Mouse (Mus musculus) lung, postnatal 25 days (tissue): ENCODE results near the gene Pdzd2.

Experiments
- DNase-seq: peaks from one replicate; pipeline ENCODE4 v3.0.0; 2022; ENCODE audit warnings: low spot score

Pdzd2 gene

GRCm38 (mm10) chr15:12732613-12733012 is 7.1 kb downstream of the Pdzd2 start:
- DNase-seq: no peak

GRCm38 (mm10) chr15:12728381-12728780 is 11.3 kb downstream of the Pdzd2 start:
- DNase-seq: no peak

- DNase-seq: no peak
Observed at GRCm38 (mm10) chr15:12725256-12725655, 14.5 kb downstream of the Pdzd2 start.

GRCm38 (mm10) chr15:12721684-12722500 is 17.8 kb downstream of the Pdzd2 start:
- DNase-seq: no peak

GRCm38 (mm10) chr15:12718819-12719218 is 20.9 kb downstream of the Pdzd2 start:
- DNase-seq: no peak

- no peak for DNase-seq
Observed at GRCm38 (mm10) chr15:12717410-12717809, 22.3 kb downstream of the Pdzd2 start.

- DNase-seq: peak; percentile 9
Observed at GRCm38 (mm10) chr15:12716881-12717280, 22.8 kb downstream of the Pdzd2 start.

GRCm38 (mm10) chr15:12714322-12714721 is 25.4 kb downstream of the Pdzd2 start:
- DNase-seq: peak; percentile 6

GRCm38 (mm10) chr15:12713216-12713615 is 26.5 kb downstream of the Pdzd2 start:
- DNase-seq: no peak

- no peak for DNase-seq
Observed at GRCm38 (mm10) chr15:12710036-12710435, 29.7 kb downstream of the Pdzd2 start.

GRCm38 (mm10) chr15:12708297-12708696 is 31.4 kb downstream of the Pdzd2 start:
- DNase-seq: no peak

GRCm38 (mm10) chr15:12706902-12707301 is 32.8 kb downstream of the Pdzd2 start:
- no peak for DNase-seq

- DNase-seq: no peak
Observed at GRCm38 (mm10) chr15:12700367-12700766, 39.4 kb downstream of the Pdzd2 start.

- no peak for DNase-seq
Observed at GRCm38 (mm10) chr15:12697741-12698140, 42.0 kb downstream of the Pdzd2 start.

- DNase-seq: no peak
Observed at GRCm38 (mm10) chr15:12696889-12697288, 42.8 kb downstream of the Pdzd2 start.

- no peak for DNase-seq
Observed at GRCm38 (mm10) chr15:12689716-12690381, 49.9 kb downstream of the Pdzd2 start.

- DNase-seq: no peak
Observed at GRCm38 (mm10) chr15:12682549-12682948, 57.2 kb downstream of the Pdzd2 start.

- DNase-seq: no peak
Observed at GRCm38 (mm10) chr15:12681891-12682290, 57.8 kb downstream of the Pdzd2 start.

GRCm38 (mm10) chr15:12680750-12681149 is 59.0 kb downstream of the Pdzd2 start:
- DNase-seq: no peak

- DNase-seq: no peak
Observed at GRCm38 (mm10) chr15:12679996-12680395, 59.7 kb downstream of the Pdzd2 start.

- DNase-seq: no peak
Observed at GRCm38 (mm10) chr15:12678540-12679112, 61.1 kb downstream of the Pdzd2 start.

- no peak for DNase-seq
Observed at GRCm38 (mm10) chr15:12675366-12675765, 64.4 kb downstream of the Pdzd2 start.

- no peak for DNase-seq
Observed at GRCm38 (mm10) chr15:12674026-12674425, 65.7 kb downstream of the Pdzd2 start.
